Mouse (Mus musculus): ENCODE measurements around the gene Zfp592. TPM values are rescaled to one million over a fixed set of nuclear protein-coding genes. Genes with fewer than 3 reads are reported as not detected.

Zfp592 gene
- polyA plus RNA-seq, 1 experiment from 2014 or later, result 9.9 TPM

DNA sequence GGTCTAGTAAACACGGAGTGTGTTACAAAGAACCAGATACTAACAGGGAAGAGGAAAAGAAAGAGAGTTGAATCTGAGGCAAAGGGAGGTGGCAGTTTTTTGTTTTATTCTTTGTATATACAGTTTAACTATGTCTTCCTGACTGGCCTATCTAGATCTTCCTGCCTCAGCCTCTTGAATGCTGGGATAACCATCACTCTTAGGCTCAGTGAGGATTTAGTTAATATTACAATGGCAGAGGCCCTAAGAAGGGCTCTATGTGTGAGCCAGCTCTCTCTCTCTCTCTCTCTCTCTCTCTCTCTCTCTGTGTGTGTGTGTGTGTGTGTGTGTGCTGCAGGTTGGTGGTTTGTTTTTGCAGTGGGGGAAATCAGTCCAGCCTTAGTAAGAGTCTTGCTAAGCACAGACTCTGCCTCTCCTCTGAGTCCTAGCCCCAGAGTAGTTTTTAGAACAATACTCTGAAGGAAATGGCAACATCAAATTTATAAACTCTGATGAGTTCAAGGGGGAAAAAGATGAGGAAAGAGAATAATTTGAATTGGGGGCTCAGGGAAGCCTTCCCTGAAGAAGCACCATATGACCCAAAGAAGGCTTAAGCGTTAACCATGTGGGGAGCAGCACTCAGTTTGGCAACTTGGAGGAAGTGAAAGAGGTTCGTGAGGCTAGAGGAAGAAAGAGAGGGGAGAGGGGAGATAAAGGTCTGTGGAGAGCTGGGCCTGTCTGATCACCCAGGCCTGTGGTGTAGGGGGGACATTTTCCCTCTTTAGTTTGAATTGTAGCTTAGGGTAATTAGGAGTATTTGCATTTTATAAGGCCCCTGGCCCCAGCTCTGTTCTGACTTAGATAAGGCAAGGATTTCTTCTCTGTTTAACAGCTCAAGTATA lies 2.0 kb downstream of the Zfp592 start:
- Histone ChIP-seq H3K4me2 (peak overlapping the region; percentile 66), H3K4me3 (replicated peaks) (peak overlapping the region; percentile 97; the same call in 1 of the 2 replicates), H3K36me3 (no peaks in the 10 kb centered on the region), H3K9ac (replicated peaks) (no peak overlapping the region), H3K9me3 (replicated peaks) (no peaks in the 10 kb centered on the region), H3K27ac (replicated peaks) (no peak overlapping the region), H3K4me1 (peaks cover 43% of the 10 kb centered on the region), H3K27me3 (replicated peaks) (no peaks in the 10 kb centered on the region)
- no peak for ATAC-seq (ENCODE audit: low FRiP score)
- 46% methylated on average over 3 of the region's 3 CpGs for WGBS

- no peaks in the 10 kb centered on the region for H3K27me3 ChIP-seq (replicated peaks)
- H3K4me1 ChIP-seq, result peaks cover 32% of the 10 kb centered on the region
- H3K36me3 ChIP-seq, result no peaks in the 10 kb centered on the region
- WGBS, result 51% methylated on average over 6 of the region's 6 CpGs
- no peaks in the 10 kb centered on the region for H3K9me3 ChIP-seq (replicated peaks)
- no peak for ATAC-seq (ENCODE audit: low FRiP score)
- H3K4me3 ChIP-seq (replicated peaks), result no peak overlapping the region
- no peak overlapping the region for H3K9ac ChIP-seq (replicated peaks)
- H3K4me2 ChIP-seq, result no peak overlapping the region
- no peak overlapping the region for H3K27ac ChIP-seq (replicated peaks)
These were observed 4.3 kb downstream of the Zfp592 start for GRCm38 (mm10) chr7:80997776-80998175.

DNA sequence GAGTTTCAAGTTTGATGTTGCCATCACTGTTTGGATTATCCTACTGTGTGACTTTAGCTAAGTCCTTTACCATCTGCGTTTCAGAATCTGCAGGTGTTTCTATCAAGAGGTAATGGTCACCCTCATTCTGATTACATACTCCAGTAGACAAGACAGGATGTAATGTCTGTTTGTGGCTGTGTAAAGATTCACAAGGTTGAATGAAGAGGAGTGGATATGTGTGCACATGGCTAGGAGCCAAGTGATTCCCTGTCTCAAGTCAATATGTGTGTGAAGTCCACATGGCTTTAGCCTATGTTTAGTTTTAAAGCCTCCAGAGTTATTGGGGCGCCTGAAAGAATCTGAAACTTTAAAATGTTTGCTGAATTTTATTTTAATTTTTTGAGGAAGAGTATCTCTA lies 6.1 kb downstream of the Zfp592 start:
- Histone ChIP-seq H3K27me3 (replicated peaks) (no peaks in the 10 kb centered on the region), H3K36me3 (no peaks in the 10 kb centered on the region), H3K4me2 (no peak overlapping the region), H3K27ac (replicated peaks) (no peak overlapping the region), H3K4me1 (peaks cover 28% of the 10 kb centered on the region), H3K4me3 (replicated peaks) (no peak overlapping the region), H3K9me3 (replicated peaks) (no peaks in the 10 kb centered on the region), H3K9ac (replicated peaks) (no peak overlapping the region)
- 98% methylated on average over 2 of the region's 2 CpGs for WGBS
- no peak for ATAC-seq (ENCODE audit: low FRiP score)

GRCm38 (mm10) chr7:81001844-81002243 lies 8.4 kb downstream of the Zfp592 start:
- no peaks in the 10 kb centered on the region for H3K9me3 ChIP-seq (replicated peaks)
- no peak for ATAC-seq (ENCODE audit: low FRiP score)
- H3K4me1 ChIP-seq, result peaks cover 12% of the 10 kb centered on the region
- H3K27ac ChIP-seq (replicated peaks), result no peak overlapping the region
- no peaks in the 10 kb centered on the region for H3K27me3 ChIP-seq (replicated peaks)
- H3K4me3 ChIP-seq (replicated peaks), result no peak overlapping the region
- no peaks in the 10 kb centered on the region for H3K36me3 ChIP-seq
- H3K9ac ChIP-seq (replicated peaks), result no peak overlapping the region
- WGBS, result 27% methylated on average over 5 of the region's 5 CpGs
- H3K4me2 ChIP-seq, result no peak overlapping the region

GRCm38 (mm10) chr7:81004556-81005079 lies 11.1 kb downstream of the Zfp592 start:
- H3K4me1 ChIP-seq, result peaks cover 4% of the 10 kb centered on the region
- H3K4me3 ChIP-seq (replicated peaks), result no peak overlapping the region
- 0 out of 2 replicates have a peak, but pooled peaks cover 3% of the 10 kb centered on the region for H3K36me3 ChIP-seq
- WGBS, result 79% methylated on average over 3 of the region's 3 CpGs
- ATAC-seq (ENCODE audit: low FRiP score), result no peak
- H3K27me3 ChIP-seq (replicated peaks), result no peaks in the 10 kb centered on the region
- no peaks in the 10 kb centered on the region for H3K9me3 ChIP-seq (replicated peaks)
- no peak overlapping the region for H3K9ac ChIP-seq (replicated peaks)
- H3K27ac ChIP-seq (replicated peaks), result no peak overlapping the region
- no peak overlapping the region for H3K4me2 ChIP-seq

DNA sequence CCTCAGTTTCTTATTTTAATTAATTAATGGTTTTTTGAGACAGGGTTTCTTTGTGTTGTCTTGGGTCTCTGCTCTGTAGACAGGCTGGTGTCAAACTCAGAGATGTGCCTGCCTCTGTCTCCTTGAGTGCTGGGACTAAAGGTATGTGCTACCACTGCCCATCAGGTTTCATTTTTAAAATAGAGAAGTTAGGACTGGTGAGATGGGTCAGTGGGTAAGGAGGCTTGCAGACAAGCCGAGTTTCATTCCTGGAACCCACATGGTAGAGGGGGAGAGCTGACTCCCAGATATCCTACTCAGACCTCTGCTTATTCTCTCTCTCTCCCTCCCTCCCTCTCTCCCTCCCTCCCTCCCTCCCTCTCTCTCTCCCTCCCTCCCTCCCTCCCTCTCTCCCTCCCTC lies 12.5 kb downstream of the Zfp592 start:
- no peak overlapping the region for H3K9ac ChIP-seq (replicated peaks)
- H3K4me3 ChIP-seq (replicated peaks), result no peak overlapping the region
- 56% methylated on average over 1 of the region's 1 CpGs for WGBS
- H3K4me1 ChIP-seq, result peaks cover 4% of the 10 kb centered on the region
- H3K36me3 ChIP-seq, result peaks cover 9% of the 10 kb centered on the region; the same call in 1 of the 2 replicates
- H3K4me2 ChIP-seq, result no peak overlapping the region
- H3K9me3 ChIP-seq (replicated peaks), result no peaks in the 10 kb centered on the region
- no peak overlapping the region for H3K27ac ChIP-seq (replicated peaks)
- no peak for ATAC-seq (ENCODE audit: low FRiP score)
- no peaks in the 10 kb centered on the region for H3K27me3 ChIP-seq (replicated peaks)

GRCm38 (mm10) chr7:81008285-81008684 lies 14.8 kb downstream of the Zfp592 start:
- H3K27me3 ChIP-seq (replicated peaks), result no peaks in the 10 kb centered on the region
- no peak for ATAC-seq (ENCODE audit: low FRiP score)
- no peak overlapping the region for H3K27ac ChIP-seq (replicated peaks)
- H3K9me3 ChIP-seq (replicated peaks), result no peaks in the 10 kb centered on the region
- no peak overlapping the region for H3K4me3 ChIP-seq (replicated peaks)
- no peaks in the 10 kb centered on the region for H3K4me1 ChIP-seq
- 81% methylated on average over 3 of the region's 3 CpGs for whole genome bisulfite sequencing
- H3K4me2 ChIP-seq, result no peak overlapping the region
- no peak overlapping the region for H3K9ac ChIP-seq (replicated peaks)
- peaks cover 17% of the 10 kb centered on the region for H3K36me3 ChIP-seq

DNA sequence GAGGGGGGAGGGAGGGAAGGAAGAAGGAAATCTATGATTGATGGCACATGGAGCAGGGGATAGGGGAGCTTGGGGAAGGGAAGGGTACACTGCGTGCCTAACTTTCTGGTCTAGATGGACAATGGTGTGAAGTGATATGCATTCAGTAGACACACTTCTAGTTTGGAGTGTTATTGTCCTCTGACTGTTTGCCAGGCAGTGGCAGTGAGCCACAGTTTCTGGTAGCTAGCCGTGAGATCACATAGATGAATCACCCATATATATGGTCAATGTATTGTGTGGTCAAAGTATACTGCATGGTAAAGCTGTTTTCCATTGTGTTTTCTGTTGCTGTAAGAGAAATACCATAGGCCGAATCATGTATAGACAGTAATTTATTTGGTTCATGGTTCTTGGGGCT lies 18.1 kb downstream of the Zfp592 start:
- Histone ChIP-seq H3K36me3 (peaks cover 17% of the 10 kb centered on the region), H3K4me3 (replicated peaks) (no peak overlapping the region), H3K4me1 (no peaks in the 10 kb centered on the region), H3K27ac (replicated peaks) (no peak overlapping the region), H3K9ac (replicated peaks) (no peak overlapping the region), H3K4me2 (no peak overlapping the region), H3K27me3 (replicated peaks) (no peaks in the 10 kb centered on the region), H3K9me3 (replicated peaks) (no peaks in the 10 kb centered on the region)
- ATAC-seq (ENCODE audit: low FRiP score), result no peak
- WGBS, result 88% methylated on average over 3 of the region's 3 CpGs

- 75% methylated on average over 11 of the region's 11 CpGs for WGBS
- Histone ChIP-seq H3K9ac (replicated peaks) (no peak overlapping the region), H3K27me3 (replicated peaks) (no peaks in the 10 kb centered on the region), H3K36me3 (peaks cover 20% of the 10 kb centered on the region), H3K4me2 (no peak overlapping the region), H3K4me3 (replicated peaks) (no peak overlapping the region), H3K9me3 (replicated peaks) (no peaks in the 10 kb centered on the region), H3K4me1 (no peaks in the 10 kb centered on the region), H3K27ac (replicated peaks) (no peak overlapping the region)
- ATAC-seq (ENCODE audit: low FRiP score), result no peak
These were observed 26.8 kb downstream of the Zfp592 start for GRCm38 (mm10) chr7:81020307-81020706.

DNA sequence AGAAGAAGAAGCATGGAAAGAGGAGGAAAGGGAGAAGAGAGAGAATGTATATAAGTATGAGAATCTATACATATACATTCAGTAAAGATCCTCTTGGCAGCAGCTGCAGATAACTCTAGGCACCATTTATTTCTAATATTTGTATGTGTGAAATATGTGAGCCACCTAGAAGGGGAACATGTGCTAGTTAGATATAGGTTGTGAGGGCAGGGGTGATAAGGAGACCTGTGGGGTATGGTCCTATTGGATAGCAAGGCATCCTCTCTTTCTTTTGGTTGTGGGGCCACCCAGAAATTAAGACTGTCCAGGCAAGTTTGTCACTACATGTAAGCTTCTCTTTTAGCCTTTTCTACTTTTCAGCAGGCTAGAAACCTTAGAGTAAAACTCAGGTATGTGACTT lies 29.2 kb downstream of the Zfp592 start:
- peaks cover 41% of the 10 kb centered on the region for H3K36me3 ChIP-seq
- no peaks in the 10 kb centered on the region for H3K4me1 ChIP-seq
- no peaks in the 10 kb centered on the region for H3K27me3 ChIP-seq (replicated peaks)
- H3K9ac ChIP-seq (replicated peaks), result no peak overlapping the region
- no peak overlapping the region for H3K4me3 ChIP-seq (replicated peaks)
- H3K9me3 ChIP-seq (replicated peaks), result no peaks in the 10 kb centered on the region
- H3K4me2 ChIP-seq, result no peak overlapping the region
- ATAC-seq (ENCODE audit: low FRiP score), result no peak
- H3K27ac ChIP-seq (replicated peaks), result no peak overlapping the region

GRCm38 (mm10) chr7:81024118-81024517 lies 30.6 kb downstream of the Zfp592 start:
- 61% methylated on average over 5 of the region's 5 CpGs for WGBS

GRCm38 (mm10) chr7:81024651-81025050 lies 31.2 kb downstream of the Zfp592 start:
- H3K27me3 ChIP-seq (replicated peaks), result no peaks in the 10 kb centered on the region
- no peak overlapping the region for H3K4me3 ChIP-seq (replicated peaks)
- no peak overlapping the region for H3K4me2 ChIP-seq
- H3K9me3 ChIP-seq (replicated peaks), result no peaks in the 10 kb centered on the region
- ATAC-seq (ENCODE audit: low FRiP score), result no peak
- H3K36me3 ChIP-seq, result peaks cover 51% of the 10 kb centered on the region
- H3K27ac ChIP-seq (replicated peaks), result no peak overlapping the region
- H3K9ac ChIP-seq (replicated peaks), result no peak overlapping the region
- H3K4me1 ChIP-seq, result no peaks in the 10 kb centered on the region
- 97% methylated on average over 9 of the region's 9 CpGs for WGBS

More at GRCm38 (mm10) chr7:81024118-81024517, 30.6 kb downstream of the Zfp592 start:
- Histone ChIP-seq H3K4me2 (no peak overlapping the region), H3K27ac (replicated peaks) (no peak overlapping the region), H3K9me3 (replicated peaks) (no peaks in the 10 kb centered on the region), H3K4me3 (replicated peaks) (no peak overlapping the region), H3K4me1 (no peaks in the 10 kb centered on the region), H3K36me3 (peaks cover 46% of the 10 kb centered on the region), H3K9ac (replicated peaks) (no peak overlapping the region), H3K27me3 (replicated peaks) (no peaks in the 10 kb centered on the region)
- ATAC-seq (ENCODE audit: low FRiP score), result no peak

All from neural tube, embryonic 15.5 days (tissue).